Mouse (Mus musculus): ENCODE data around the gene Azin2. TPM values are rescaled to one million over a fixed set of nuclear protein-coding genes. Genes with fewer than 3 reads are reported as not detected.

Azin2 gene
- polyA plus RNA-seq, 1 experiment from 2014 or later, result 10.8 TPM

GRCm38 (mm10) chr4:128958156-128958555, 4.1 kb downstream of the Azin2 start:
- Histone ChIP-seq H3K4me1 (replicated peaks; ENCODE audit: control insufficient read depth, insufficient read depth, low read length) (0 out of 2 replicates have a peak, but pooled peaks cover 4% of the 10 kb centered on the region), H3K4me3 (ENCODE audit: low read depth, low read length) (no peak overlapping the region), H3K4me2 (replicated peaks; ENCODE audit: low read depth, low read length) (no peak overlapping the region), H3K36me3 (ENCODE audit: control insufficient read depth, insufficient read depth, low read length) (no peaks in the 10 kb centered on the region), H3K27ac (ENCODE audit: low read depth, low read length) (no peak overlapping the region), H3K27me3 (ENCODE audit: control insufficient read depth, insufficient read depth, low read length) (peaks cover 5% of the 10 kb centered on the region), H3K9ac (ENCODE audit: low read depth, low read length) (no peak overlapping the region), H3K9me3 (ENCODE audit: control insufficient read depth, low read length) (no peaks in the 10 kb centered on the region)
- 90% methylated on average over 11 of the region's 11 CpGs for WGBS
- DNase-seq (ENCODE audit: low spot score) (no peak), ATAC-seq (ENCODE audit: low FRiP score) (no peak)

- ATAC-seq (ENCODE audit: low FRiP score) (no peak), DNase-seq (ENCODE audit: low spot score) (peak; percentile 71)
- Histone ChIP-seq H3K9me3 (ENCODE audit: control insufficient read depth, low read length) (no peaks in the 10 kb centered on the region), H3K4me1 (replicated peaks; ENCODE audit: control insufficient read depth, insufficient read depth, low read length) (0 out of 2 replicates have a peak, but pooled peaks cover 4% of the 10 kb centered on the region), H3K27ac (ENCODE audit: low read depth, low read length) (no peak overlapping the region), H3K36me3 (ENCODE audit: control insufficient read depth, insufficient read depth, low read length) (no peaks in the 10 kb centered on the region), H3K9ac (ENCODE audit: low read depth, low read length) (no peak overlapping the region), H3K27me3 (ENCODE audit: control insufficient read depth, insufficient read depth, low read length) (peaks cover 5% of the 10 kb centered on the region), H3K4me2 (replicated peaks; ENCODE audit: low read depth, low read length) (no peak overlapping the region), H3K4me3 (ENCODE audit: low read depth, low read length) (no peak overlapping the region)
- WGBS, result 48% methylated on average over 11 of the region's 11 CpGs
Observed at GRCm38 (mm10) chr4:128957155-128957911, 4.9 kb downstream of the Azin2 start.

GRCm38 (mm10) chr4:128953851-128954250, 8.4 kb downstream of the Azin2 start:
- ATAC-seq (ENCODE audit: low FRiP score) (no peak), DNase-seq (ENCODE audit: low spot score) (no peak)
- Histone ChIP-seq H3K9me3 (ENCODE audit: control insufficient read depth, low read length) (no peaks in the 10 kb centered on the region), H3K27ac (ENCODE audit: low read depth, low read length) (no peak overlapping the region), H3K9ac (ENCODE audit: low read depth, low read length) (no peak overlapping the region), H3K27me3 (ENCODE audit: control insufficient read depth, insufficient read depth, low read length) (no peaks in the 10 kb centered on the region), H3K4me1 (replicated peaks; ENCODE audit: control insufficient read depth, insufficient read depth, low read length) (no peaks in the 10 kb centered on the region), H3K4me2 (replicated peaks; ENCODE audit: low read depth, low read length) (no peak overlapping the region), H3K4me3 (ENCODE audit: low read depth, low read length) (no peak overlapping the region), H3K36me3 (ENCODE audit: control insufficient read depth, insufficient read depth, low read length) (no peaks in the 10 kb centered on the region)
- 85% methylated on average over 5 of the region's 5 CpGs for WGBS

- no peaks in the 10 kb centered on the region for H3K9me3 ChIP-seq (ENCODE audit: control insufficient read depth, low read length)
- no peak overlapping the region for H3K9ac ChIP-seq (ENCODE audit: low read depth, low read length)
- no peaks in the 10 kb centered on the region; the same call in 1 of the 2 replicates for H3K4me1 ChIP-seq (replicated peaks; ENCODE audit: control insufficient read depth, insufficient read depth, low read length)
- H3K36me3 ChIP-seq (ENCODE audit: control insufficient read depth, insufficient read depth, low read length), result no peaks in the 10 kb centered on the region
- H3K27me3 ChIP-seq (ENCODE audit: control insufficient read depth, insufficient read depth, low read length), result no peaks in the 10 kb centered on the region
- no peak overlapping the region for H3K4me2 ChIP-seq (replicated peaks; ENCODE audit: low read depth, low read length)
- no peak overlapping the region for H3K4me3 ChIP-seq (ENCODE audit: low read depth, low read length)
- ATAC-seq (ENCODE audit: low FRiP score), result no peak
- 91% methylated on average over 5 of the region's 5 CpGs for WGBS
- no peak for DNase-seq (ENCODE audit: low spot score)
- H3K27ac ChIP-seq (ENCODE audit: low read depth, low read length), result no peak overlapping the region
Observed at GRCm38 (mm10) chr4:128950461-128950860, 11.8 kb downstream of the Azin2 start.

- no peak overlapping the region for H3K4me3 ChIP-seq (ENCODE audit: low read depth, low read length)
- H3K27me3 ChIP-seq (ENCODE audit: control insufficient read depth, insufficient read depth, low read length), result no peaks in the 10 kb centered on the region
- H3K36me3 ChIP-seq (ENCODE audit: control insufficient read depth, insufficient read depth, low read length), result no peaks in the 10 kb centered on the region
- H3K9me3 ChIP-seq (ENCODE audit: control insufficient read depth, low read length), result no peaks in the 10 kb centered on the region
- ATAC-seq (ENCODE audit: low FRiP score), result no peak
- no peaks in the 10 kb centered on the region; the same call in 1 of the 2 replicates for H3K4me1 ChIP-seq (replicated peaks; ENCODE audit: control insufficient read depth, insufficient read depth, low read length)
- 0 out of 2 replicates have a peak overlapping the region, but pooled peaks have one; percentile 4 for H3K9ac ChIP-seq (ENCODE audit: low read depth, low read length)
- no peak for DNase-seq (ENCODE audit: low spot score)
- H3K27ac ChIP-seq (ENCODE audit: low read depth, low read length), result no peak overlapping the region
- no peak overlapping the region for H3K4me2 ChIP-seq (replicated peaks; ENCODE audit: low read depth, low read length)
- WGBS, result 49% methylated on average over 15 of the region's 15 CpGs
Observed at GRCm38 (mm10) chr4:128949470-128950005, 12.7 kb downstream of the Azin2 start.

GRCm38 (mm10) chr4:128948137-128948674, 14.0 kb downstream of the Azin2 start:
- Histone ChIP-seq H3K9me3 (ENCODE audit: control insufficient read depth, low read length) (no peaks in the 10 kb centered on the region), H3K36me3 (ENCODE audit: control insufficient read depth, insufficient read depth, low read length) (no peaks in the 10 kb centered on the region), H3K27me3 (ENCODE audit: control insufficient read depth, insufficient read depth, low read length) (no peaks in the 10 kb centered on the region), H3K4me3 (ENCODE audit: low read depth, low read length) (no peak overlapping the region), H3K9ac (ENCODE audit: low read depth, low read length) (no peak overlapping the region), H3K4me1 (replicated peaks; ENCODE audit: control insufficient read depth, insufficient read depth, low read length) (no peaks in the 10 kb centered on the region; the same call in 1 of the 2 replicates), H3K27ac (ENCODE audit: low read depth, low read length) (no peak overlapping the region), H3K4me2 (replicated peaks; ENCODE audit: low read depth, low read length) (no peak overlapping the region)
- 28% methylated on average over 6 of the region's 6 CpGs for WGBS
- ATAC-seq (ENCODE audit: low FRiP score) (no peak), DNase-seq (ENCODE audit: low spot score) (peak; percentile 77)

GRCm38 (mm10) chr4:128947326-128947933, 14.8 kb downstream of the Azin2 start:
- Histone ChIP-seq H3K36me3 (ENCODE audit: control insufficient read depth, insufficient read depth, low read length) (no peaks in the 10 kb centered on the region), H3K4me2 (replicated peaks; ENCODE audit: low read depth, low read length) (no peak overlapping the region), H3K4me1 (replicated peaks; ENCODE audit: control insufficient read depth, insufficient read depth, low read length) (no peaks in the 10 kb centered on the region; the same call in 1 of the 2 replicates), H3K27ac (ENCODE audit: low read depth, low read length) (no peak overlapping the region), H3K9ac (ENCODE audit: low read depth, low read length) (no peak overlapping the region), H3K4me3 (ENCODE audit: low read depth, low read length) (no peak overlapping the region), H3K9me3 (ENCODE audit: control insufficient read depth, low read length) (no peaks in the 10 kb centered on the region), H3K27me3 (ENCODE audit: control insufficient read depth, insufficient read depth, low read length) (no peaks in the 10 kb centered on the region)
- DNase-seq (ENCODE audit: low spot score) (no peak), ATAC-seq (ENCODE audit: low FRiP score) (peak; percentile 53; the same call in 1 of the 2 replicates)
- 21% methylated on average over 18 of the region's 18 CpGs for WGBS

- WGBS, result 76% methylated on average over 9 of the region's 9 CpGs
- Histone ChIP-seq H3K9me3 (ENCODE audit: control insufficient read depth, low read length) (no peaks in the 10 kb centered on the region), H3K27me3 (ENCODE audit: control insufficient read depth, insufficient read depth, low read length) (no peaks in the 10 kb centered on the region), H3K36me3 (ENCODE audit: control insufficient read depth, insufficient read depth, low read length) (no peaks in the 10 kb centered on the region), H3K9ac (ENCODE audit: low read depth, low read length) (no peak overlapping the region), H3K4me2 (replicated peaks; ENCODE audit: low read depth, low read length) (no peak overlapping the region), H3K27ac (ENCODE audit: low read depth, low read length) (no peak overlapping the region), H3K4me3 (ENCODE audit: low read depth, low read length) (no peak overlapping the region), H3K4me1 (replicated peaks; ENCODE audit: control insufficient read depth, insufficient read depth, low read length) (no peaks in the 10 kb centered on the region; the same call in 1 of the 2 replicates)
- no peak; the same call in 1 of the 2 replicates for ATAC-seq (ENCODE audit: low FRiP score)
- no peak for DNase-seq (ENCODE audit: low spot score)
Observed at GRCm38 (mm10) chr4:128946736-128947135, 15.5 kb downstream of the Azin2 start.

Data from hindbrain, embryonic 11.5 days (tissue).